Mouse (Mus musculus) E14TG2a.4 (cell line): ENCODE measurements at regions not wholly inside any gene's neighbourhood (a gene's known extent, or its start where the extent isn't known, plus 50 kb on each side); places are given as distances from the start of the nearest gene placed in this dataset.

ENCODE experiments used
- CTCF ChIP-seq: conservative IDR thresholded peaks from 2 replicates; pipeline ENCODE4 v1.5.1; 2014; ENCODE audit warnings: low read length
- POU5F1 ChIP-seq: IDR thresholded peaks from 2 replicates; pipeline ENCODE4 v1.6.1; 2014; ENCODE audit warnings: low read length, borderline replicate concordance

GRCm38 (mm10) chr10:37240634-37241033 lies 101.9 kb upstream of the Marcks start:
- TF ChIP-seq CTCF, result no peak
- TF ChIP-seq POU5F1, result no peak
